Mouse (Mus musculus): ENCODE measurements around the gene Ckap4. TPM values are rescaled to one million over a fixed set of nuclear protein-coding genes. Genes with fewer than 3 reads are reported as not detected.

Gene Ckap4
- polyA plus RNA-seq, 1 experiment from 2014 or later, result 66.1 TPM

DNA sequence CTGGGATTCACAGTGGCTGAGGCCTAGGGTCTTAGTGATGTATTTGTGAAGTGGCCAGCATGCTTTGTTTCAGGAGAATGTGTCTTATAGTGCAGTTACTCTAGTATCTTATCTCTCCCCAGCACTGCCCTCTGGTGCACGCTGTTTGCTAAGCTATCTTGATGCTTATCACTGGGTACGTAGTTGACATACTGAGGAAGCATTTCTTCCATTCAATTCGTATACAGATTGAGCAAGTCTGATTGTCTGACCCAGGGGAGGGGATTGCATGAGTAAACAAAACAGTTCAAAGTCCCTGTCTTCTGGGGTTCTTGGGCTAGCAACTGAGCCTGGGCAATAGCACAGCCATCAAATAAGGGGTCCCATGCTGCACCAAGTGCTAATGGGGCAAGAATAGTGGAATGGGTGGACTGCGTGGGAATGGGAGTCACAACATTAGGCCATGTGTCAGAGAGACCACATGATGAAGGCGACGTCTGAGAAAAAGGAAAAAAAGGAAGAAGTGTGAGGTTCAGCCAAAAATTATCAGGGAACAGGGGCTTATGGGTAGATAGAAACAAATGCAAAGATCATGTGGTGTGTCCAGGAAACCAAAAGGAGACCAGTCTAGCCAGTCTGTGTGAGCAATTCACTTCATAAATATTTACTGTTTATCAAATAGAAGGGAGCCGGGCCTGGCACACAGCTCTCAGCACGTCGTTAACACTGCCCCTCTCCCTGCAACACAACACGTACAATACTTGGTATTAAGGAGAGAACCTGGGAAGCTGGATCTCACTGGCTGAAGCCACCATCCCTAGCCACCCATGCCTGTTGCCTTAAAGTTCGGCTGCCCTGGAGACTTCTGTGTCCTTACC, 9.2 kb upstream of the Ckap4 start:
- DNase-seq (ENCODE audit: low spot score), result no peak
- Histone ChIP-seq H3K4me3 (no peak overlapping the region), H3K9me3 (replicated peaks) (no peaks in the 10 kb centered on the region), H3K36me3 (no peaks in the 10 kb centered on the region), H3K27me3 (ENCODE audit: low read depth, poor library complexity, severe bottlenecking) (no peaks in the 10 kb centered on the region), H3K27ac (replicated peaks) (no peak overlapping the region), H3K4me1 (no peaks in the 10 kb centered on the region)
- 85% methylated on average over 11 of the region's 11 CpGs for WGBS

DNA sequence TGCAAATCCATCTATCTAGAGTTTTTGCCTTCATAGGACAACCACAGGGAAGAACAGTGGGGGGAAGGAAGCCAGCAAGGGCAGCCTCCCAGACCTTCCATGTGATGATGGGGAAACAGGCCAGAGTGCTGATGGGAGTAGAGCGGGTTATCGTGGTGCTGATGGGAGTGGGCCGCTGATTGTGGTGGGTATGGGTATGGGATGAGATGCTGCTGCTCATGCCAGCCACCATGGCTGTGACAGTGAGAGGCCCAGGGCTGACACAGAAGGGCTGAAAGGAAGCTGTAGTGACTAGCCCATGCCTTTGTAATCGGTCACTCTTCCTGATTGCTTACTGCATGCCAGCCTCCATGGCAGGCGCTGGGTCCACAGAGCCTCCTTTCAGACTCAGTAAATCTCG, 5.8 kb upstream of the Ckap4 start:
- Histone ChIP-seq H3K9me3 (replicated peaks) (no peaks in the 10 kb centered on the region), H3K4me3 (no peak overlapping the region), H3K4me1 (peaks cover 13% of the 10 kb centered on the region), H3K27ac (replicated peaks) (no peak overlapping the region), H3K36me3 (no peaks in the 10 kb centered on the region), H3K27me3 (ENCODE audit: low read depth, poor library complexity, severe bottlenecking) (no peaks in the 10 kb centered on the region)
- WGBS, result 93% methylated on average over 6 of the region's 6 CpGs
- no peak for DNase-seq (ENCODE audit: low spot score)

DNA sequence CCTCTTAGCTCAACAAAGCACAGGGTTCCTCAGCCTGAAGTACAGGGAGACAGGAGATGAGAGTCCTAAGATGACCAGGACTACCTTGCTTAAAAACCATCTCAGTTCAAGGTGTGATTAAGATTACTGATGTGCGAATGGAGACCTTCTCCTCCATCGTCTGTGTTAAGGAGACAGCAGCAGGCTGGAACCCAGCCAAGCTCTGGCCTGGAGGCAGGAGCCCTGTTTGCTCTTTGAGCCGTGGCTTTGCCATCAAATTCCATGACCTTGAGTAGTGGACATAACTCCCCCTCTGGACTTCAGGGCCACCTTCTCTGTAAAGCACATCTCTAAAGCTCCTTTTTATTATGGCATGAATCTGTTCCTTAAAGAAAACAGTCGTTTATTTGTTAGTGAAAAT, 2.0 kb upstream of the Ckap4 start:
- WGBS, result 78% methylated on average over 4 of the region's 4 CpGs
- peaks cover 12% of the 10 kb centered on the region for H3K36me3 ChIP-seq
- H3K4me3 ChIP-seq, result no peak overlapping the region
- no peaks in the 10 kb centered on the region for H3K27me3 ChIP-seq (ENCODE audit: low read depth, poor library complexity, severe bottlenecking)
- no peak for DNase-seq (ENCODE audit: low spot score)
- H3K27ac ChIP-seq (replicated peaks), result no peak overlapping the region
- peaks cover 49% of the 10 kb centered on the region for H3K4me1 ChIP-seq
- no peaks in the 10 kb centered on the region for H3K9me3 ChIP-seq (replicated peaks)

DNA sequence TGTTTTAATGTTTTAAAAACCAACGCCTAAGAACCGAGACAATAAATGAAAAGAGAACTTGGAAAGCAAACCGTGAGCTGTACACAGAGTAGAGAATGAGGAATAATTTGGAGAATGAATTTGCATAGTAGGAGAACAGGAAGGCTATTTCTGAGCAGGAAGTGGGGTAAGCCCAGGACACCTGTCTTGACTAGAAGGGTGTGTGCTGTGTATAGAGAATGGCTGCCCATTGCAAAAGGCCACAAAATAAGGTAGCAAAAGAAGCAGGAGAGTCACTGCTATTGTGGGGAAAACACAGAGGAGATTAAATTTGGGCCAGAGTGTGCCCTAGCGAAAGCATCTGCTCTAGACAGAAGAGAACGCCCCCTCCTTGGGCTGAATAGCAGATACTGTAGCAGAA, 1.6 kb upstream of the Ckap4 start:
- H3K27ac ChIP-seq (replicated peaks), result no peak overlapping the region
- H3K9me3 ChIP-seq (replicated peaks), result no peaks in the 10 kb centered on the region
- H3K4me1 ChIP-seq, result peaks cover 53% of the 10 kb centered on the region
- H3K27me3 ChIP-seq (ENCODE audit: low read depth, poor library complexity, severe bottlenecking), result no peaks in the 10 kb centered on the region
- no peak for DNase-seq (ENCODE audit: low spot score)
- no peak overlapping the region for H3K4me3 ChIP-seq
- WGBS, result 85% methylated on average over 5 of the region's 5 CpGs
- peaks cover 16% of the 10 kb centered on the region for H3K36me3 ChIP-seq

DNA sequence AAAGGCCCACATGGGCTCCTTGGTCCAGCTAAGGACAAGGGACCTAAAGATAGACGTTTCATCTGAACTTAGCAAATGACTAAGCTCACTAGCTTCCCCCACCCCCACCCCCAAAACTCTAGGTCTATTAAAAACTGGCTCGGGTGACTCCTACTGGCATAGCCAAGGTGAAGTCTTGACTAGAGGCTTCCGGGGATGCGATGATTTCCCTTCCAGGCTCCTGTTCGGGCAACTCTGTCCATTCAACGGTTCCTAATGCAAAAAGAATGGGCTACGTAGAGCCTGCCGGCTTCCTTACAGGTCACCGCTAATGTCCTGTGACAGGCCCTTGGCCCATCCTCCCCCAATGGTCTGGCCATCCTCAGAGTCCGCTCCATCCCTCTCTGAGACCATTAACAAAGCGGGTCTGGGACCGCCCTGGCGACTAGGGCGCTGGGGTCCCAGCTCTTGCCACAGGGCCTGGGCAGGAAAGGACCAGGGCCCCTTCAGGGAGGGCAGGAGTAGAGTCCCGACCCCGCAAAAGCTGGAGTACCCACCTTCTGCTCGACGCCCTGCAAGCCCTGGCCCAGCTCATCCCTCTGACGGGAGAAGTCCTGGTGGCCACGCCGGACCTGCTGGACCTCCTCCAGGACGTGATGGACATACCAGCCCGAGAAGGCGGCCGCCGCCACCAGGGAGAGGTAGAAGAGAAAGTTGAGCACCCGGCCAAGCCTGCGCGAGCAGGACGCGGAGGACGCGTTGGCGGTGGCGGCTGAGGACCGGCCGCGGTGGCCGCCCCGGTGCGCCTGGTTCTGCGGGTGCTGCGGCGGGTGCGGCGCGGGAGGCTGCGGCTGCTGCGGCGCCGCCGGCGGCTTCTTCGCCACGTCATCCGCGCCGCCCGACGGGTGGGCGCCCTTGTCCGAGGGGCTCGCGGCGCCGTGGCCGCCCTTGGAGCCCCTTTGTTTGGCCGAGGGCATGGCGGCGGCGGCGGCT, 665 bp downstream of the Ckap4 start:
- Histone ChIP-seq H3K4me3 (peak overlapping the region; percentile 96), H3K9me3 (replicated peaks) (no peaks in the 10 kb centered on the region), H3K27me3 (ENCODE audit: low read depth, poor library complexity, severe bottlenecking) (no peaks in the 10 kb centered on the region), H3K36me3 (peaks cover 38% of the 10 kb centered on the region), H3K4me1 (peaks cover 58% of the 10 kb centered on the region), H3K27ac (replicated peaks) (peak overlapping the region; percentile 99)
- DNase-seq (ENCODE audit: low spot score), result peak; percentile 77
- WGBS, result under 1% methylated on average over 64 of the region's 72 CpGs

DNA sequence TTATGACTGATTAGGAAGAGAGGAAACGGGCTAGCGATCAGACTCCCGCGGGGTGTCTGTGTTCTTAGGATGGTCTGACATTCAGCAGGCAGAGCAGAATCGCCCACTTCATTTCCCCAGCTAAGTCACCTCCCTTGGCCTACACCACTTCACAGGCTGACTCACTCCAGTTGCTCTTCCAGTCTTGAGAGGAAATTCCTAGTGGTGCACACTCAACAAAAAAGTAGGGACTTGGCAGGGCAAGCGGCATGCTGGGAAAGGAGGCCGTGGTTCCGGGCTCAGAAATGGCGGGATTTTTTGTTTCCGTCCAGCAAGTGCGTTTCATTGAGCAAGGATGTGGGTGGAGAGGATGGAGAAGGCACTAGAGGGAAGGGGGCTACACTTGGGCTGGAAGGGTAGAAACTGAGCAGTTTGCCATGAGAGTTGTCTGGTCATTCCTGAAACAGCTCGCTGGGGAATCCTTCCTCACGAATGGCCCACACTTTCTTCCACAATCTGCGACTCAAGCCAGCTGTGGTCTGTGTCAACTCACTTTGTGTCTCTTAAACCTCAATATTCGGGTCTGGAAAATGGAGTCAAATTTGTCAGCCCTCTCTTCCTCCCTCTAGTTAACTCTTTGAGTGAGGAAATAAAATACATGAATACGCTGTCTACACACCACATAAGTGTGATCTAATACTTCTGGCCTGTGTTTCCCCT, 1.5 kb downstream of the Ckap4 start:
- H3K36me3 ChIP-seq, result peaks cover 46% of the 10 kb centered on the region
- H3K4me3 ChIP-seq, result peak overlapping the region; percentile 96
- no peak for DNase-seq (ENCODE audit: low spot score)
- peak overlapping the region; percentile 99 for H3K27ac ChIP-seq (replicated peaks)
- H3K27me3 ChIP-seq (ENCODE audit: low read depth, poor library complexity, severe bottlenecking), result no peaks in the 10 kb centered on the region
- peaks cover 66% of the 10 kb centered on the region for H3K4me1 ChIP-seq
- H3K9me3 ChIP-seq (replicated peaks), result no peaks in the 10 kb centered on the region
- 83% methylated on average over 16 of the region's 16 CpGs for WGBS

DNA sequence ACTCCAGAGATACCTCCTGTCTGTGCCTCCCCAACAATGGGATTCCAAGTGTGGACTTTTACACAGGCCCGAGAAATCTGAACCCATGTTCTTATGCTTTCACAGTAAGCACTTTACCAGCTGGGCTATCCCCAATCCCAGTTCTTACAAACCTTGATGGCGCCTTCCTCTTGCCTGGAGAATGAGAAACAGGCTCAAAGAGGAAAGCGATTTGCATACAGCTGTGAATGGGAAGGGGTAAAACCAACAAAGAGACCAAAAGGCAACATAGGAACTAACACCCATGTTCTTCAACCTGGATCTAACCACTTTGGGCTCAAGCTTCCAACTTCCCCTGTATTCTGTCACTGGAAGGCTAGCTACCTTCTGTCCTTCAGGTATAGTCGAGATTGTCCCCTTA, 2.3 kb downstream of the Ckap4 start:
- no peaks in the 10 kb centered on the region for H3K9me3 ChIP-seq (replicated peaks)

DNA sequence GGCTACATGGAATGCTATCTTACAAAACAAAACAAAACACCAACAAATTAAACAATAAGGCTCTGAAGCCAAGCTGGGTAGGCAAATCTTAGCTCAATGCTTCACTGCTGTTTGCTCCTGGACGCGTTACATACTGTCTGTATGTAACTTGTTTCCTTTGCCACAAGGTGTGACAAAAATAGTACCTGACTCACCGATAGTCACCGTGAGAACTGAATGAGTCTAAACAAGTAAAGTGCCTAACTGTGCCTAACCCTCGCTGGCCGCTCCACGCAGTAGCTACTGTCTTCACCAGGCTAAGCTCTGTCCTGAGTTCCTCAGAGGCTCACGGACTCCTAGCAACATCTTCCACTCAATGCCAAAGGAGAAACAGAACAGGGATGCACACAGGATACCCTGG, 3.5 kb downstream of the Ckap4 start:
- DNase-seq (ENCODE audit: low spot score), result no peak
- Histone ChIP-seq H3K4me3 (peak overlapping the region; percentile 25; the same call in 1 of the 2 replicates), H3K4me1 (peaks cover 70% of the 10 kb centered on the region), H3K27ac (replicated peaks) (peak overlapping the region; percentile 34; the same call in 1 of the 2 replicates), H3K27me3 (ENCODE audit: low read depth, poor library complexity, severe bottlenecking) (no peaks in the 10 kb centered on the region), H3K9me3 (replicated peaks) (no peaks in the 10 kb centered on the region), H3K36me3 (peaks cover 66% of the 10 kb centered on the region)
- 94% methylated on average over 8 of the region's 8 CpGs for WGBS

More for the DNA sequence above, 2.3 kb downstream of the Ckap4 start:
- peak overlapping the region; percentile 99 for H3K27ac ChIP-seq (replicated peaks)
- 84% methylated on average over 4 of the region's 4 CpGs for WGBS
- peak overlapping the region; percentile 96 for H3K4me3 ChIP-seq
- H3K27me3 ChIP-seq (ENCODE audit: low read depth, poor library complexity, severe bottlenecking), result no peaks in the 10 kb centered on the region
- H3K4me1 ChIP-seq, result peaks cover 73% of the 10 kb centered on the region
- DNase-seq (ENCODE audit: low spot score), result no peak
- peaks cover 54% of the 10 kb centered on the region for H3K36me3 ChIP-seq

DNA sequence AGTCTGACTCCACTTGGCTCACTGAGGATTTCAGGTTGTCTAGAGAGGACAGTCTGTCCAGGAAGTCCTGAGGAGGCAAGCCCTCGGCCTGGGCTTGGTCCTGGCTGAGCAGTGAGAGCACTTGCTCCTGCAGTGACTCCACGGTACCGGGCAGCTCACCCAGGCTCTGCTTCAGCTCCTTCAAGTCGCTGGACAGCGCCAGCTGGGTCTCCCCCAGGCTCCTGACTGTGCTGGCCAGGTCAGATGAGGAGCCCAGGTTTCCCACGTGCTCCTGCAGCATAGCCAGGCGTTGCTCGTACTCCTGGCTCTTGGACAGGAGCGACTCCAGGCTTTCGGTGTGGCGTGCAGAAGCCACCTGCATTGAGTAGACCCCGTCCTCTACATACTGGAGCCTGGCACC, 6.2 kb downstream of the Ckap4 start:
- no peak for DNase-seq (ENCODE audit: low spot score)
- Histone ChIP-seq H3K27me3 (ENCODE audit: low read depth, poor library complexity, severe bottlenecking) (no peaks in the 10 kb centered on the region), H3K27ac (replicated peaks) (no peak overlapping the region), H3K36me3 (peaks cover 87% of the 10 kb centered on the region), H3K4me1 (peaks cover 45% of the 10 kb centered on the region), H3K4me3 (no peak overlapping the region), H3K9me3 (replicated peaks) (no peaks in the 10 kb centered on the region)
- 83% methylated on average over 12 of the region's 12 CpGs for WGBS

DNA sequence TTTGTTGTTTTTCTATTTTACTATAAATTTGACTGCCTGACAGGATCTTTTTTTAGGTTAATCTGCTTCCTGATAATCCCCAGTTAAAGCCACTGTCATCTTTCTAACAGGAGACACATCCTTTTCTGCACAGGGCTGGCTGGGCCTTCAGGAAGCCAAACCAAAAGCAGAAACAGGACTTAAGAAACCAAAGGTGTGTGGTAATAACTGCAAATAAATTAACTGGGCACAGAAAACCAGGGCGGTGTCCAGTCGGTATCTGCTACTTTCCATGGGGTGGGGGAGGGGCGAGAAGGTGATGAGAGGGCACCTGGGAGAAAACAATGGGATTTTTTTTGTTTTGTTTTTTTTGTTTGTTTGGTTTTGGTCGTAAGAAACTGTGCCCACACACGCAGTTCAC, 6.8 kb downstream of the Ckap4 start:
- Histone ChIP-seq H3K4me3 (no peak overlapping the region), H3K36me3 (peaks cover 88% of the 10 kb centered on the region), H3K9me3 (replicated peaks) (no peaks in the 10 kb centered on the region), H3K4me1 (peaks cover 39% of the 10 kb centered on the region), H3K27ac (replicated peaks) (no peak overlapping the region), H3K27me3 (ENCODE audit: low read depth, poor library complexity, severe bottlenecking) (no peaks in the 10 kb centered on the region)
- 82% methylated on average over 5 of the region's 5 CpGs for WGBS
- DNase-seq (ENCODE audit: low spot score), result no peak

DNA sequence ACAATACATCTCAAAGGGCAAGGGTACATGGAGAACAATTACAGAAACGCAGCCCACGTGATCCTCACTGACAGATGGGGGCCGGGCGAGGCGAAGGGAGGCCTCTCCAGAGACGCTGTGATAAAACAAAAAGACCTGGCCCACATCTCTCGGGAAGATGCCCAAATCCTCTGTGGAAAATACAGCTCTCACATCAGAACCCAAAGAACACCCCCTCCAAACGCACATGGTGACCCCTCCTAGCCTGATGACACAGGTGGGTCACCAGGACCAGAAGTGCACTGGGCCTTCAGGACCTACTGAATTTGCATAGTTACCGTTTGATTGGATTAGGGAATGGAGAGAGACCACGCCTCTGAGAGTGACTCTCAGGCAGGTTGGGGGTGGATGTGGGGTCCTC, 7.4 kb downstream of the Ckap4 start:
- no peak overlapping the region for H3K4me3 ChIP-seq
- 73% methylated on average over 10 of the region's 10 CpGs for WGBS
- no peaks in the 10 kb centered on the region for H3K27me3 ChIP-seq (ENCODE audit: low read depth, poor library complexity, severe bottlenecking)
- no peak for DNase-seq (ENCODE audit: low spot score)
- H3K4me1 ChIP-seq, result peaks cover 33% of the 10 kb centered on the region
- H3K27ac ChIP-seq (replicated peaks), result no peak overlapping the region
- H3K9me3 ChIP-seq (replicated peaks), result no peaks in the 10 kb centered on the region
- H3K36me3 ChIP-seq, result peaks cover 83% of the 10 kb centered on the region

DNA sequence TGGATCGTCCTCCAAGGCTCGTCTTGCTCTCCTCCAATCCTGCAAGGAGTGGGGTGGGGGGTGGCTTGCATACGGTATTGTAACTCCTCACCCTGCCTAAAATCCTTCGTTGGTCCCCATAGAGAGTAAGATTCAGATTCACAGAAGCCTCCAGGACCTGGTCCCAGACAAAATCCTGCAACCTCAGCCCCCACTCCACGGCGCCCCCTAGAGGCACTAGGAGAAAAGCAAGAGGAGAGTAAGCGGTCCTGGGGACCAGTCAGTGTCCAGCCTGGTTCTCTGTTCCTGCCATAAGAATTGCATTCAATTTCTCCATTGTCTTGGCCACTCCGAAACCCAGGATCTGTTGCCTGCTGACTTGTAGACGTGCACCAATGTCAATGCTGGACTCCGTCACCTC, 10.2 kb downstream of the Ckap4 start:
- Histone ChIP-seq H3K27ac (replicated peaks) (no peak overlapping the region), H3K36me3 (peaks cover 56% of the 10 kb centered on the region), H3K4me1 (peaks cover 19% of the 10 kb centered on the region), H3K27me3 (ENCODE audit: low read depth, poor library complexity, severe bottlenecking) (no peaks in the 10 kb centered on the region), H3K4me3 (no peak overlapping the region), H3K9me3 (replicated peaks) (no peaks in the 10 kb centered on the region)
- WGBS, result 57% methylated on average over 10 of the region's 10 CpGs
- DNase-seq (ENCODE audit: low spot score), result no peak
